Mouse (Mus musculus): ENCODE results near the gene Rptn.

Gene Rptn

DNA sequence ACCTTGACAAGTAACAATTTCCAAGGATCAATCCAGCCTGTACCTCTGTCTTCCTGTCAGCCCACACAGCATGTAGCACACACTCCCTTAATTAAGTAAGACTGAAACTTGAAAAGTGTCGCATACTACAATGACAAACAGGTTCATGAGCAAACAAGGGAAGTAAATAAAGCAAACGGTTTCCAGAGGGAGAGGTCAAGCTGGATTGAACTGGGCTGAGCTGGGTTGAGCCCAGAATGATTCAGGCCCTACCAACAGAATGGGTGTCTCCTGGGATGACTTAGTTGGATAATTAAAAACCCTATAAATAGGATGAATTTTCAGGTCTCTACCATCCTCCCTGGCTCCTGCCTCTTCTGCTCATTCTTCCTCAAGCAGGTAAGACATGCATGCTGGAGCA, at the start of gene Rptn:
Rptn (plus strand) TSS at position 334 of the 400 bp plus-strand sequence.
- no peak for ATAC-seq (ENCODE audit: low TSS enrichment)

DNA sequence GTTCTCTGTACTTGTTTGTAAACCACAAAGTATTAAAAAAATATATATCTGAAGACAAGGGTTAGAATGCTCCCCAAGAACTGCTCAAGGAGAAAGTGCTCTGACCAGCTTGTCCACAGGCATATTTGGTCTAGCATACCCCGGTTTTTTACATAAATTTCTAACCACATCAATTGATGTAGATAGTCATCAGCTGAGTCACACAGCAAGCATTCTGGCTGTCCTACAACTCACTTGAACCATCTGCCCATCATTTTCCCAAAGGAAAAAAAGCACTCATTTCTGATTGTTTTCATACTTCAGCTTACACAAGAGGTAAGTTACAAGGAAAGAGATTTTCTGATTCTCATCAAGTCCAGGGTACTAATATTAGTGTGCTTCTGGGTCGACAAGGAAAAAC, 46.6 kb upstream of the Rptn start:
- no peak for ATAC-seq (ENCODE audit: low TSS enrichment)

DNA sequence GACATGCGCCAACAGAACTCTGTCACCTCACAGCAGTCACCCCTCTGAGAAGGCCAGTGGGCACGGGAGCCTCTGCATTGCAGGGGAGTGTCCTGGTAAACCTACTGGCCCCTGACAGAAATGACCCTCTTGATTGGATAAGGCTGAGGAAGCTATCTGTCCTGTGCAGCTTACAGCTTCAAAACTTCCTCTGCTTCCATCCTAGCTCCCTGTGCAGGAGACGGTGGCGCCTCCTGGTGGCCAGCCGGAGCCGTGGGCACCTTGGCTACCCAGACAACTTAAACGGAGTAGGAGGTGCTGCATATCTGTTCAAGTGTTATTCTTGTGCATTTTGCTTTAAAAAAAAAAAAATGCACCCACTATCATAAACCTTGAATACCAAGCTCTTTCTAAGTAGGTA, 33.5 kb upstream of the Rptn start:
- ATAC-seq (ENCODE audit: low TSS enrichment), result peak; percentile 84

DNA sequence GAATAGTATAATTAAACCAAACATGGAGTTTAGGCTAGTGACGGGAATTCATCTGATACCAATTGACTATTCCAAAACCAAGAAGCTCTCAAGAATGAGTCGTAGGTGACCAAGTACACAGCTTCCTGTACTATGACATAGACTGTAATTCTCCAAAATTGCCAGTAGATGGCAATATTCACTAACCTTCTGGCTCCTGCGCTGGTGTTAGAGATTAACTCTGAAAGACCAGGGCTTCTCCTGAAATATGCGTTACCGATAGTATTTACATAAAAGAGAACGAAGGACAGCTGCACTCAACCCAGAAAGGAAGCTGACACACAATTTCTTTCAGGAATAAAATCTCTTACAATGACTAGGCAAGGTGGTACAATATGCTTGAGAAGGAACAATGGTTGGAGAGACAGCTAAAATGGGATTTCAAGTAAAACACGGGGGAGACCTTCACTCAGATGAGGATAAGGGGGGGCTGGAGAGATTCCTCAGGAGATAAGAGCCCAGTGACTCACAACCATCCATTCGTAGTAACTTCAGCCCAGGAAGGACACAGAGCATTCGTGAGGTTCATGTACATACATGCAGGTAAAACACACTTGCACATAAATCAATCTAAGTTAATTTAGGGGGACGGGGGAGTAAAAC, 31.4 kb upstream of the Rptn start:
- ATAC-seq (ENCODE audit: low TSS enrichment), result peak; percentile 86

DNA sequence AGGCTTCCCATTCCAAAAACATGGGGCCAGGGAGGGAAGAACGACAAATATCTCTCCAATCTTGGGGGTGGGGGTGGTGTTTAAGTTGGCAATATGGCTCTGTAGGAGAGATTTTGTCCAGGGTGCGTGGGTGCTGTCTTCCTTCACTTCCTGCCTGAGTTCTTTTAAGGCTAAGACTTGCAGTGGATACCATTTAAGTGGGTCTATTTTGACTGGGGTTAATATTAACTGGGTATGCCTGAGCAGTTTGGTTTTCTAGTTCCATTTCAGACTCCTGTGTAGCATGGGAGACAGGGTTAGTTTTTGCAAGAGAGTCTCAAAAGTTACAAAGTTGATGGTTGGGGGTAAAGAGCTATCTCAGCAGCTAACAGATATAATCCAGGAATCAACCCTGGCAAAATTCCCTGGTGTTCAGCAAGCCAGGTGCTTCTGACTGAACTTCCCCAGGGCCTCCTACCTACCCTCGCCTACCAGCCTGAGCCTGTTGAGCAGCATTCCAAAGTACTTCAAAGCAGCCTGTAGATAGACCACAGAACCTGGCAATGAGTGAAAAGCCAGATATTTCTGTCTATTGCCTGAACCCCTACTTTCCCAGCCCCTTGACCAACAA, 26.4 kb upstream of the Rptn start:
- no peak for ATAC-seq (ENCODE audit: low TSS enrichment)

DNA sequence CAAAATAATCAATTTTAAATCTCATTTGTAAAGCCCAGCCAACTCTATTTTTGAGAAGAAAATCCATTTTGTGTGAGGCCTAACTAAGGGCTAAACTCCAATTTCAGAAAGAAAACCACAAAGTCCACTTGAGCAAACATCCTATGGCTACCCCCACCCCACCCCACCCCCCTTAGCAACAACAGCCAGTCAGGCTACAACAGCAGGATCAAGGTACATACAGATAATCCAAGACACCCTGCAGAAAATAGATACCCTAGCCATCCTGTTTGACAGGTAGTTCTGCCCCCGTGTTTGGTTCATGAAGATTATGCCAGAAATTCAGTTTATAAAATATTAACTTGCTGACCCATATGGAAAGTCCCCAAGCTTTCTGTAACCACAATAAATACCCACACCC, 25.3 kb upstream of the Rptn start:
- no peak for ATAC-seq (ENCODE audit: low TSS enrichment)

DNA sequence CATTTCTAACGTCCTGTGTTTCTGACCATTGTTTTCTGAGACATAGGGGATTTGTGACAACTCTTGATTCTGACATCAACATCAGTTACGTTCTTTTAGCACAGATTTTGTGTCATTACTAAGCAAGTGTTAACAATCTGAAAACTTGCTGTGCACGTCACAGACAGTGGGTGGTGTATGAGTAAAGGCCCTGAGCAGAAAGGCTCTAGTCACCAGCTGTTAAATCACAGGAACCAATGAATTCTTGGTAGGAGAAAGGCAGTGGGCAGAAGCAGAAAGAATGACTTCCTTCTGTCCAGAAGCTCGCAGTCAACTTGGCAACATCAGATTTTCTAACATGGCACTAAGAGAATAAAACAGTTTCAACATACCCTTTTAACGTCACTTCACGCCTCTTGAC, 20.1 kb upstream of the Rptn start:
- peak; percentile 70 for ATAC-seq (ENCODE audit: low TSS enrichment)

DNA sequence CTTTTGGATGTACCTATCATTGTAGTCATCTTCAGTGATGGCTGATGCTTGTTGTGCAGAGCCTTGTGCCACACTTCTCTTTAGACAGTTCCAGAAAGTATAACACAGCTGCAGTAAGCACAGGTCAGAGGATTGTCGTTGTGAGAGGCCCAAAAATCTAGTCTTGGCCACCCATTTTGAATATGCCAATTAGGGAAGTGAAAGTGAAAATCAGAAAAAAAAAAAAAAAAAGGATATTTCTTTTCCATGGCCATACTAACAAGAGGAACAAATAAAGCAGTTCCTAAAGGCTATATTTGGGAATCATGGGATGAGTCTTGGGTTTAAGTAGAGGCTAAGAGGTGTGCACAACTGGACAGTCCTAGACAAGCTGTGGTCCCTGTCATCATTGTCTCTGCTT, 18.3 kb upstream of the Rptn start:
- ATAC-seq (ENCODE audit: low TSS enrichment), result no peak

DNA sequence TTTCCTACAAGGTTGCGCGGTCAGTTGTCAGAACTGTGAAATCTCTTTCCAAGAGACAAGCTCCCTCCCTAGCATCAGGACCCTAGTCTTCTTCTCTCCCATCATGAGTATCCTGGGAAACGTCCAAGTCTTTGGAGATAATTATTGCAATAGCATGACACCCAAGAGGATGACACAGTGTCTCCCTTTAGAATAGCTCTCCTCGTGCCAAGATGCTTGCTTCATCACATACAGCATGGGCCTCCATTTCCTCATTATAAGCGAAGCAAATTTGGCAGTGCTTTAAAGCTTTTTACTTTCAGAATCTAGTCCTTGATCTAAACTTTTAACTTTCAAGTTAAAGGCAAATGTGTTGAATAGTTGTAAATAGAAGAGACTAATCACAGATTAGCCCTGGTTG, 17.9 kb upstream of the Rptn start:
- no peak for ATAC-seq (ENCODE audit: low TSS enrichment)

DNA sequence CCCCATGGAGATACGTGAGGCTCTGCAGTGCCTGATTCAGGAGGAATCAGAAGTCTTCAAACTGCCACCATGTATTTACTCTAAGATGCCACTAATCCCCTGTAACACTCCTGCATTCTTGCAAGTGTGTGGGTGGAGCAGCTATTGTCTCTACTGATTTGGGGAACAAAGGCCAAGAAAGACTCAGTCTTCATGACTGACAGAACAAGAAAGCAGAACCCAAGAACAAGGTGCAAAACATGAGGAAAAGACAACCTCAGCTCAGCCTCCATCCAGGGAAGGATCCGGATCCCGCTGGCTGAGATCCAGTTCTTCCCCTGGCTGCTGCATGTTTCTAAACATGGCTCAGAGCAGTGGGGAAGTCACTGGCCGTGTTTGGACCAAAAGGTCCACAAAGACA, 15.4 kb upstream of the Rptn start:
- ATAC-seq (ENCODE audit: low TSS enrichment), result no peak

DNA sequence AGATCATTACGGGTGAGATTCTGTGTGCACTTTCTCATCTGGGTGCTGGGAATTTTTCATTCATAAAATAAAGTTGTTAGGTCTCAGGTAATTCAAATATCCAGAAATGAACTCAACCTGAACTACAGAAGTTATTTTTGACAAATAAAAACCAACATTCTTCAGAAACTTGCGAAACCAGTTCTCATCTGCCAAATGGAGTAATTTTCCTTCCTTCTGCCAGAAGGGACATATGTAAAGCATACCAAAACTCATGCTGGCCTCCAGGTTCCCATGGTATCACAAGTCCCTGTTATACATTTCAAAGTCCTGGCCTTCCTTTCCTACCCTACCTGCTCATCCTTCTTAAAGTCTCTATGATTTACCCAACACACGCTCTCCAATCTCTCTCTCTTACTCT, 10.4 kb downstream of the Rptn start:
- ATAC-seq (ENCODE audit: low TSS enrichment), result no peak

DNA sequence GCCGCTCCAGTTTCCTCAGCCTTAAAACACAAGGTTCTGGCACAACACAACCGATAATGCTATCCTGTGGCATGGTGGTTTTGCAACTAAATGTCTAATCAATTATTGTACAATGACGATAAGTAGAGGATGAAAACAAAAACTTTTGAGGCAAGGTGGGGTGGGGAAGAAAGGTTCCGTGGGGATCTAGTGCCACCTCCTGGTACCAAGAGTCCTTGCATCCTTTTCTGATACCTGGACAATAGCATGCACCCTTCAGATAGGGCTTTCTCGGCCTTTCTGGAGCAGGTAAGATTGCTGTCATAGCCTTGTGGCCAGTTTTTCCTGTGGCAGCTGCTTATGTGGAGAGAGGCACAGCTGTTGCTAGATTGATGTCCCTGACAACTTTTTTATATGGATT, 13.5 kb downstream of the Rptn start:
- peak; percentile 87 for ATAC-seq (ENCODE audit: low TSS enrichment)

DNA sequence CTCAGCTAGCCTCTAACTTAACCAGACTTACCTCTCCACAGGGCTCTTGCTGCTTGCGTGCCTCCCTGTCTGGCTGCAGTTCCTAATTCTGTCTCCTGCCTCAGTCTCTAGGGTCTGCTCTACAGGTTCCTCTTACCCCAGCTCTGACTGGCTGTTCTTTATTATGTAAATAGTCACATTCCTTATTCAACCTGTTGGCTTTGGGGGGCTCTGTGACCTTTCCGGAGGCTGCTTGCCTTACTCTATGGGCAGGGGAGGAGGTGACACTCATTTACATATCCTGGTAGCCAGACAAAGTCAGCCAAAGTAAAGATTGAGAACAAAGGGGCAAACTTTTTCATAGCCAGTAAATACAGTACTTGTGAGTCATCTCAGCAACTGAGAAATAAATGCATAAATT, 18.4 kb downstream of the Rptn start:
- no peak for ATAC-seq (ENCODE audit: low TSS enrichment)

DNA sequence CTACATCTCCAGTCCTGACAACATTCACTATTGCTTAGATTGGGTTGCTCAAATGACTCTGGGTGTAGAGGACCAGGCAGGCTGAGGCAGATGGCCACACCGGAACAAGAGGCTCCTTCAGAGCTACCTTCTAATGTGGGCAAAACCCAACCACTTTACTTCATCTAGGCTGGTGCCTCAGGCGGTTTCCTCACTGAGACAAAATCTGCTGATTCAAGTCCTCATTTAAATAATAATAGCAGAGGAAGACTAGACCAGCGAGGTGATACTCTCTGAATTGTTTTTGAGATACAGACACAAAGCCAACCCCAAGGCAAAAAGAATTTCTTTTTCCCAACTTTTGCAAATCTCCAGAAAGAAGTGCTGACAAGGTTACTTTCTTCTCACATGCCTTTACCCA, 38.2 kb downstream of the Rptn start:
- no peak for ATAC-seq (ENCODE audit: low TSS enrichment)

DNA sequence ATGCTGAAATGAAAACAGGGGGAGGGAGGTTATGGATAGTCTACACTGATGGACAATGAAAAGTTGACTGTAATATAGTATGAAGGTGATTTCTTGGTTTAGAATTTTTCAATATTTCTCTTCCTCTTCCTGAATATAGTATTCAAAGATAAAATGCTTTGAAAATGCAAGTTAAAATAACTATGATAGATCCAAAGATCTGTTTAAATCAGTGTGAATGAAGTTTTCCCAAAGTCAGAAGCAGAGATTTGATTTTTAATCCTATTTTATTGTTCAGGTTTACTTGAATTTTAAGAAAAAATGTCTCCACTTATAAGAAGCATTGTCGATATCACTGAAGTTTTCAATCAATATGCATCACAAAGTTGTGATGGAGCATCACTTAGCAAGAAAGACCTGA, 48.5 kb downstream of the Rptn start, which contains the start of gene Tchh:
Tchh (plus strand) TSS at position 301 of the 400 bp plus-strand sequence.
- ATAC-seq (ENCODE audit: low TSS enrichment), result no peak

DNA sequence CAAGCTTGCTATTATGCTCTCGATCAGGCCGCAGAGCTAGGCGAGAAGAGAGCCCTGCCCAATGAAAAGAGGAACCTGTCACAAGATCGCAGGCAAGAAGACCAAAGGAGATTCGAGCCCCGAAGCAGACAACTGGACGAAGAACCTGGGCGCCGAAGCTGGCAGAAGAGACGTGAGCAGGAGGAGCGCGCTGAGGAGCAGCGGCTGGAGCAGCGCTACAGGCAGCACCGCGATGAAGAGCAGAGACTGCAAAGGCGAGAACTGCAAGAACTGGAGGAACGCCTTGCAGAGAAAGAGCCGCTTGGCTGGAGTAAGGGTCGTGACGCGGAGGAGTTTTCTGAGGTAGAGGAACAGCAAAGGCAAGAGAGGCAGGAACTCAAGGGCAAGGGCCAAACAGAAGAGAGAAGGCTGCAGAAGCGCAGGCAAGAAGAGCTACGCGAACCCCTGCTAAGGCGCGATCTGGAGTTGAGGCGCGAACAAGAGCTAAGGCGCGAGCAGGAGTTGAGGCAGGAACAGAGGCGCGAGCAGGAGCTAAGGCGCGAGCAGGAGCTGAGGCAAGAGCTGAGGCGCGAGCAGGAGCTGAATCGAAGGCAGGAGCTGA, 50.1 kb downstream of the Rptn start:
- ATAC-seq (ENCODE audit: low TSS enrichment), result peak; percentile 1; the same call in 1 of the 2 replicates

DNA sequence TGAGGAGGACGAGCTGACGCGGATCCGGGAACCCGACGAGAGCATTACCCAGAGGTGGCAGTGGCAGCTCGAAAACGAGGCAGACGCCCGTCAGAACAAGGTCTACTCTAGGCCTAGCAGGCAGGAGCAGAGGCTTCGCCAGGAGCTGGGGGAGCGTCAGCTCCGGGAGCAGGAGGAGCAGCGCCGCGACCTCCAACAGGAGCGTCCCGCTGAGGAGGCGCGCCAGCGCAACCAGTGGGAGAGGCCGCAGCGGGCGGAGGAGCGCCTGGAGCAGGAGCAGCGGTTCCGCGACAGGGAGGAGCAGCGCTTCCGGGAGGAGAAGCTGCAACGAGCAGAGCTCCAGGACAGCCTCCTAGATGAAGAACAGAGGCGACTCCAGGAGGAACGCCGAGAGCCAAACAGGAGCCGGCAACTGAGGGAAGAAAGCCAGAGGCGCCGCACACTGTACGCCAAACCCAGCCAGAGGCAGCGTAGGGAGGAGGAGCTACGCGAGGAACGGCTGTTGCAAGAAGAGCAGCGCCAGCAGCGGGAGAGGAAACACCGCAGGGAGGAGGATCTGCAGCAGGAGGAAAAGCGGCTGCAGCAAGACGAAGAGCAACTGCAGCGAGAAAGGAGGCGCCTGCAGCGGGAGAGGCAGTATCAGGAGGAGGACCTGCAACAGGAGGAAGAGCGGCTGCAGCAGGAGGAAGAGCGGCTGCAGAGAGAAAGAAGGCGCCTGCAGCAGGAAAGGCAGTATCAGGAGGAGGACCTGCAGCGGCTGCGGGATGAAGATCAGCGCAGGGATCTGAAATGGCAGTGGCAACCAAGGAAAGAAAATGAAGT, 51.1 kb downstream of the Rptn start:
- peak; percentile 62 for ATAC-seq (ENCODE audit: low TSS enrichment)

DNA sequence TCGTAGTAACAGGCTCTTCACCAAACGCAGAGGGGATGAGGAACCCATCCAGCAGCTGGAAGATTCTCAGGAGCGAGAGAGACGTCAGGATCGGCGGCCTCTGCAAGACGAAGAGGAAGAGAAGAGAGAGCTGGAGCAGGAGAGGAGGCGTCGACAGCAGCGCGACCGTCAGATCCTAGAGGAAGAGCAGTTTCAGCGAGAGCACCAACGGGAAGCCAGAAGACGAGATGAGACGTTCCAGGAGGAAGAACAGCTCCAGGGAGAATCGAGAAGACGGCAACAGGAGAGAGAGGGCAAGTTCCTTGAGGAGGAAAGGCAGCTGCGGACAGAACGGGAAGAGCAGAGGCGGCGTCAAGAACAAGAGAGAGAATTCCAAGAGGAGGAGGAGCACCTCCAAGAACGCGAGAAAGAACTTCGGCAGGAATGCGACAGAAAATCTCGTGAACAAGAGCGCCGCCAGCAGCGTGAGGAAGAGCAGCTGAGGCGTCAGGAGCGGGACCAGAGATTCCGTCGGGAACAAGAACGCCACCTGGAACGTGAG, 51.7 kb downstream of the Rptn start:
- ATAC-seq (ENCODE audit: low TSS enrichment), result peak; percentile 14; the same call in 1 of the 2 replicates

DNA sequence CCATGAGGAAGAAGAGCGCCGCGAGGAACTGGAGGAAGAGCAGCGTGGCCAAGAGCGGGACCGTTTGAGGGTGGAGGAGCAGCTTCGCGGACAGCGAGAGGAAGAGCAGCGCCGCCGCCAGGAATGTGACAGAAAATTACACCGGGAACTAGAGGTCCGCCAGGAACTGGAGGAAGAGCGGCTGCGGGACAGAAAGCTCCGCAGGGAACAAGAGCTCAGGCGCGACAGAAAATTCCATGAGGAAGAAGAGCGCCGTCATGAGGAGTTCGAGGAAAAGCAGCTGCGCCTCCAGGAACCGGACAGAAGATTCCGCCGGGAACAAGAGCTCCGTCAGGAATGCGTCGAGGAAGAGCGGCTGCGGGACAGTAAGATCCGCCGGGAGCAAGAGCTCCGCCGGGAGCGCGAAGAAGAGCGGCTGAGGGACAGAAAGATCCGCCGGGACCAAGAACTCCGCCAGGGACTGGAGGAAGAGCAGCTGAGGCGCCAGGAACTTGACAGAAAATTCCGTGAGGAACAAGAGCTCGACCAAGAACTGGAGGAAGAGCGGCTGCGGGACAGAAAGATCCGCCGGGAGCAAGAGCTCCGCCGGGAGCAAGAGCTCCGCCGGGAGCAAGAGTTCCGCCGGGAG, 52.7 kb downstream of the Rptn start:
- ATAC-seq (ENCODE audit: low TSS enrichment), result no peak

DNA sequence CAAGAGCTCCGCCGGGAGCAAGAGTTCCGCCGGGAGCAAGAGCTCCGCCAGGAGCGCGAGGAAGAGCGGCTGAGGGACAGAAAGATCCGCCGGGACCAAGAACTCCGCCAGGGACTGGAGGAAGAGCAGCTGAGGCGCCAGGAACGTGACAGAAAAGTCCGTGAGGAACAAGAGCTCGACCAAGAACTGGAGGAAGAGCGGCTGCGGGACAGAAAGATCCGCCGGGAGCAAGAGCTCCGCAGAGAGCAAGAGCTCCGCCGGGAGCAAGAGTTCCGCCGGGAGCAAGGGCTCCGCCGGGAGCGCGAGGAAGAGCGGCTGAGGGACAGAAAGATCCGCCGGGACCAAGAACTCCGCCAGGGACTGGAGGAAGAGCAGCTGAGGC, 53.2 kb downstream of the Rptn start:
- ATAC-seq (ENCODE audit: low TSS enrichment), result peak; percentile 14; the same call in 1 of the 2 replicates

DNA sequence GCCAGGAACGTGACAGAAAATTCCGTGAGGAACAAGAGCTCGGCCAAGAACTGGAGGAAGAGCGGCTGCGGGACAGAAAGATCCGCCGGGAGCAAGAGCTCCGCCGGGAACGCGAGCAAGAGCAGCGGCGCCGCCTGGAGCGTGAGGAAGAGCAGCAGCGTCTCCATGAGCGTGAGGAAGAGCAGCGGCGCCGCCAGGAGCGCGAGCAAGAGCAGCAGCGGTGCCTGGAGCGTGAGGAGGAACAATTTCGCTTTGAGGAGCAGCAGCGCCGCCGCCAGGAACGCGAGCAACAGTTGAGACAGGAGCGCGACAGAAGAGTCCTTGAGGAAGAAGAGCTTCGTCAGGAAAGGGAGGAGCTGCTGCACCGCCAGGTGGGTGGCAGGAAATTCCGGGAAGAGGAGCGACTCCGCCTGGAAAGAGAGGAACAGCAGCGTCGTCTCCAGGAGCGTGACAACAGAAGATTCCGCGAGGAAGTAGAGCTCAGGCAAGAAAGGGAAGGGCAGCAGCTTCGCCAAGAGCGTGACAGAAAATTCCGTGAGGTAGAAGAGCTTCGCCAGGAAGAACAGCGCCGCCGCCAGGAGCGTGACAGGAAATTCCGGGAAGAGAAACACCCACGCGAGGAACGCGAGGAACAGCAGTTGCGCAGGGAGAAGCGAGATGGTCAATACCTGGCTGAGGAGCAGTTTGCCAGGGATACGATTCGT, 53.8 kb downstream of the Rptn start:
- ATAC-seq (ENCODE audit: low TSS enrichment), result peak; percentile 58
